Mouse (Mus musculus) liver, adult 2 months (tissue): Measurements from ENCODE around the gene Xxylt1.

ENCODE experiments used
- CTCF ChIP-seq: fragments of 200-500 bp; IDR thresholded peaks from 2 replicates; pipeline ENCODE4 v1.5.1; 2011; ENCODE audit warnings: low read depth, low read length, control low read depth
- POLR2A ChIP-seq: fragments of 200-500 bp; IDR thresholded peaks from 2 replicates; pipeline ENCODE4 v1.6.1; 2011; ENCODE audit warnings: low read length, control low read depth; ENCODE audit not compliant: insufficient read depth; ENCODE audit errors: extremely low read depth

DNA sequence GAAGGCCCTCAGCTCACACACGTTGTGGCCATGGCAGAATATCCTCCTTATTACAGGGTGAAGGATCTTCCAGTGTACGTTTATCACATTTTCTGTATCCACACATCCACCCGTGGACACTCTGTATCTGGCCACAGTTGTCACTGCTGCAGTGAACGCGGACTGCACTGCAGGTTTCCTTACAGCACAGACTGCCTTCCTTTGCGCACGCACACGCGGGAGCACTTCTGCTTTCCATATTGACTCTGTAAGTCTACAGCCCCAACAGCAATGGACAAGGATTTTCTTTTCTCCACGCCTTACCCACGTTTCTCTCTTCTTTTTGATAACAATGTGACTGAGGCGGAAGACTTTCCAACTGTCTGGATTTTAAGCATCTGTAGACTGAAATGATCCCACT lies 106.7 kb downstream of the Xxylt1 start:
- TF ChIP-seq CTCF (no peak), POLR2A (no peak)
